Comparison of ENCODE assay signal across 21 mouse cellular contexts in the genomic region with DNA sequence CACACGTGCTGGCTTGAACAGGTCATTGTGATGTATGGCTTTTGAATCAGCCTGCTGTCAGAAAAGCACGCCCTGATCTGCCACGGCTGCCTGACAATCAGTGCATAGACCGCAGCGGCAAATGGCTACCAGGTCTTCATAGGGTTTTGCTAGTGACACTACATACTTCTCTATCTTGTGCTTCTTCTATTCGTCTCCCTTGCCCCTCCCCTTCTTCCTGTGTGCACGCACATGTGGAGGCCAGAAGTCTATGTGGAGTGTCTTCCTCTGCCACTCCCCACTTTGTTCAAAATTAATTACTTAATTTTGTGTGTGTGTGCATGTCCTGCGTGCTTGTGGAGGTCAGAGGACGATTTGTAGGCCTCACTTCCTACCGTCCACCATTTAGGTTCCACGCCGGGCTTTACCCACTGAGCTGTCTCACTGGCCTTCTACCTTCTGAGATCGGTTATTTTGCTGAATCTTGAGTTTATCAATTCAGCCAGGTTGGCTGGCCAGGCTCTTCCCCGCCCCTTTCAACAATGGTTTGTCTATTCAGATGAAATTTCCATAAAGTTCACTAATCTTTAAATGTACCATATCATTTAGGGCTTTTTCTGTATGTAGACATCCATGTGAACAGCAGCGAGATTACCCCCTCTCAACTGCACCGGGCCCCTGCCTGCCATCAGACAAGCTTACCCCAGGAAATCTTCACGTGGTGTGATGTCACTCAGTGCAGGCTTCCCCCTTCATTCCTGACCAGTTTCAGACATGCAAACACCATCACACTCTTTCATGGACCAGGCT. TPM values are rescaled to one million over a fixed set of nuclear protein-coding genes. Genes with fewer than 3 reads are reported as not detected.
DNase-seq lines count a peak whose midpoint lies in the region; ATAC-seq and TF ChIP-seq lines count a peak whose summit lies in the region.
"Had no signal": no experiment of that assay in that cellular context is flagged by ENCODE, and none has a peak within 500 bp of the region (broad histone marks: within the 10 kb centered on the region; RNA-seq: fewer than 3 reads in every experiment).

No protein-coding gene starts in this region.

- no peaks in the 10 kb centered on the region for H3K9me3 ChIP-seq in hindbrain, embryonic 15.5 days
- H3K9me3 ChIP-seq in hindbrain, embryonic 11.5 days (ENCODE audit: control insufficient read depth, low read length), result no peaks in the 10 kb centered on the region
- H3K9me3 ChIP-seq in CH12.LX (replicated peaks; ENCODE audit: low read length), result no peaks in the 10 kb centered on the region
- H3K9me3 ChIP-seq in liver, embryonic 15.5 days (replicated peaks), result no peaks in the 10 kb centered on the region
- H3K9me3 ChIP-seq: embryonic facial prominence, embryonic 12.5 days; forebrain, embryonic 13.5 days; heart, embryonic 10.5 days had no signal

- no peaks in the 10 kb centered on the region for H3K79me2 ChIP-seq in CH12.LX (replicated peaks; ENCODE audit: control insufficient read depth, extremely low read depth, insufficient read depth, poor library complexity, severe bottlenecking)

- H3K36me3 ChIP-seq in hindbrain, embryonic 15.5 days, result no peaks in the 10 kb centered on the region
- H3K36me3 ChIP-seq in hindbrain, embryonic 11.5 days (ENCODE audit: control insufficient read depth, insufficient read depth, low read length), result no peaks in the 10 kb centered on the region
- H3K36me3 ChIP-seq in CH12.LX (replicated peaks in 1 of 2; ENCODE audit: control insufficient read depth in 1 of 2, insufficient read depth in 1 of 2, low read length in 1 of 2), result no peaks in the 10 kb centered on the region
- H3K36me3 ChIP-seq in liver, embryonic 15.5 days (replicated peaks), result no peaks in the 10 kb centered on the region
- H3K36me3 ChIP-seq: embryonic facial prominence, embryonic 12.5 days; heart, embryonic 10.5 days had no signal

- WGBS in hindbrain, embryonic 15.5 days, result 63% methylated on average over 17 of the region's 17 CpGs
- 76% methylated on average over 17 of the region's 17 CpGs for WGBS in hindbrain, embryonic 11.5 days
- WGBS in liver, embryonic 15.5 days (ENCODE audit: insufficient replicate concordance), result 53% methylated on average over 17 of the region's 17 CpGs
- 70% methylated on average over 17 of the region's 17 CpGs for WGBS in lung, adult 2 months

- DNase-seq in hindbrain, embryonic 11.5 days (ENCODE audit: low spot score), result no peak
- DNase-seq in CH12.LX (ENCODE audit: extremely low read depth) (no peak), MEL-GATA-1-ER (ENCODE audit: extremely low read depth, low read depth) (peak; percentile 79)
- DNase-seq in lung, adult 2 months, result no peak
- no peak for DNase-seq in right cerebral cortex, postnatal 14 days
- DNase-seq: adrenal gland, postnatal 10 days; cerebellum, adult 11-12 months; cerebellum, adult 9-10 months; cerebellum, postnatal 25 days; forebrain, postnatal 0 days; gastrocnemius, postnatal 36 days; heart, adult 11 months; heart, postnatal 10 days; heart, postnatal 4 days had no signal

- no peak for TF ChIP-seq EP300 in CH12.LX (IDR thresholded peaks at IDR 0.05; ENCODE audit: low read length)

- no peak for TF ChIP-seq CTCF in CH12.LX (conservative IDR thresholded peaks at IDR 0.05 in 1 of 2, IDR thresholded peaks at IDR 0.05 in 1 of 2; ENCODE audit: low read depth in 2 of 2, low read length in 2 of 2)
- TF ChIP-seq CTCF in lung, adult 2 months (IDR thresholded peaks at IDR 0.05; ENCODE audit: insufficient read depth, low read length), result no peak

- H3K27me3 ChIP-seq in hindbrain, embryonic 15.5 days, result no peaks in the 10 kb centered on the region
- H3K27me3 ChIP-seq in hindbrain, embryonic 11.5 days (ENCODE audit: control insufficient read depth, insufficient read depth, low read length), result no peaks in the 10 kb centered on the region
- H3K27me3 ChIP-seq in CH12.LX (replicated peaks), result no peaks in the 10 kb centered on the region
- peaks cover 9% of the 10 kb centered on the region for H3K27me3 ChIP-seq in liver, embryonic 15.5 days
- H3K27me3 ChIP-seq: embryonic facial prominence, embryonic 12.5 days; forebrain, embryonic 13.5 days had no signal

- H3K4me1 ChIP-seq in hindbrain, embryonic 15.5 days (replicated peaks), result peaks cover 9% of the 10 kb centered on the region
- no peaks in the 10 kb centered on the region; the same call in 1 of the 2 replicates for H3K4me1 ChIP-seq in hindbrain, embryonic 11.5 days (replicated peaks; ENCODE audit: control insufficient read depth, insufficient read depth, low read length)
- peaks cover 0 to 38% of the 10 kb centered on the region in 2 experiments; a peak in 2 of 4 replicates for H3K4me1 ChIP-seq in CH12.LX (ENCODE audit: control insufficient read depth in 1 of 2, insufficient read depth in 2 of 2)
- H3K4me1 ChIP-seq in liver, embryonic 15.5 days (replicated peaks), result peaks cover 20% of the 10 kb centered on the region
- no peaks in the 10 kb centered on the region for H3K4me1 ChIP-seq in lung, adult 2 months (ENCODE audit: control insufficient read depth, insufficient read depth, low read length)
- H3K4me1 ChIP-seq: embryonic facial prominence, embryonic 12.5 days; heart, embryonic 10.5 days had no signal

- H3K4me3 ChIP-seq in hindbrain, embryonic 15.5 days, result no peak overlapping the region
- no peak overlapping the region for H3K4me3 ChIP-seq in hindbrain, embryonic 11.5 days (ENCODE audit: low read depth, low read length)
- peak overlapping the region in 2 of 3 experiments; percentile 26 to 37 for H3K4me3 ChIP-seq in CH12.LX (replicated peaks in 1 of 3; ENCODE audit: low read depth in 2 of 3, low read length in 2 of 3, poor library complexity in 1 of 3)
- H3K4me3 ChIP-seq in liver, embryonic 15.5 days (replicated peaks), result no peak overlapping the region
- no peak overlapping the region for H3K4me3 ChIP-seq in lung, adult 2 months (replicated peaks; ENCODE audit: extremely low read depth, low read depth, low read length)
- H3K4me3 ChIP-seq: embryonic facial prominence, embryonic 12.5 days; forebrain, embryonic 13.5 days; heart, embryonic 10.5 days had no signal

- no peak overlapping the region for H3K9ac ChIP-seq in hindbrain, embryonic 15.5 days
- H3K9ac ChIP-seq in hindbrain, embryonic 11.5 days (ENCODE audit: low read depth, low read length), result no peak overlapping the region
- no peak overlapping the region for H3K9ac ChIP-seq in CH12.LX (ENCODE audit: insufficient read depth, low read depth)
- no peak overlapping the region for H3K9ac ChIP-seq in liver, embryonic 15.5 days
- H3K9ac ChIP-seq: embryonic facial prominence, embryonic 12.5 days; forebrain, embryonic 13.5 days; forebrain, postnatal 0 days had no signal

- TF ChIP-seq RAD21 in CH12.LX (IDR thresholded peaks at IDR 0.05; ENCODE audit: low read depth, low read length), result no peak

- H3K4me2 ChIP-seq in hindbrain, embryonic 15.5 days, result no peak overlapping the region
- no peak overlapping the region for H3K4me2 ChIP-seq in hindbrain, embryonic 11.5 days (replicated peaks; ENCODE audit: low read depth, low read length)
- peak overlapping the region; percentile 67 for H3K4me2 ChIP-seq in CH12.LX (ENCODE audit: insufficient read depth, low read depth, poor library complexity, severe bottlenecking)
- peak overlapping the region; percentile 33 for H3K4me2 ChIP-seq in liver, embryonic 15.5 days
- H3K4me2 ChIP-seq: embryonic facial prominence, embryonic 12.5 days; forebrain, embryonic 13.5 days had no signal

- TF ChIP-seq POLR2A in CH12.LX (IDR thresholded peaks at IDR 0.05; ENCODE audit: low read depth, low read length), result no peak
- TF ChIP-seq POLR2A in lung, adult 2 months (IDR thresholded peaks at IDR 0.05; ENCODE audit: borderline replicate concordance, extremely low read depth, low read depth, low read length), result no peak

- in situ Hi-C loops in CH12.LX (cut with MboI; ENCODE audit: low pct_ligation_motif_present, low pct_unique_long_range_greater_than_20kb, low sequenced_read_pairs), result no loop called here

- 0 out of 2 replicates have a peak, but pooled peaks have one; percentile 30 for ATAC-seq in hindbrain, embryonic 15.5 days (ENCODE audit: low FRiP score, low read depth)
- ATAC-seq in hindbrain, embryonic 11.5 days (ENCODE audit: low FRiP score), result no peak
- no peak for ATAC-seq in liver, embryonic 15.5 days (ENCODE audit: insufficient read depth)
- ATAC-seq: forebrain, embryonic 13.5 days; forebrain, postnatal 0 days; hindbrain, embryonic 16.5 days; inflammation-experienced regulatory T-cells, adult 6 months had no signal

- dilution Hi-C loops in CH12.LX (cut with MboI; ENCODE audit: extremely low pct_ligation_motif_present, extremely low pct_unique_long_range_greater_than_20kb, low sequenced_read_pairs), result no loop called here

- no peak overlapping the region for H3K27ac ChIP-seq in hindbrain, embryonic 15.5 days (replicated peaks)
- H3K27ac ChIP-seq in hindbrain, embryonic 11.5 days (ENCODE audit: low read depth, low read length), result no peak overlapping the region
- H3K27ac ChIP-seq in CH12.LX (ENCODE audit: insufficient read depth, low read depth), result no peak overlapping the region
- H3K27ac ChIP-seq in liver, embryonic 15.5 days (replicated peaks), result no peak overlapping the region
- H3K27ac ChIP-seq: embryonic facial prominence, embryonic 12.5 days; forebrain, embryonic 13.5 days; heart, embryonic 10.5 days had no signal

TF ChIP-seq in CH12.LX, 34 proteins besides CTCF, POLR2A, EP300 and RAD21 (continues in another document):
- TF ChIP-seq CHD1 (IDR thresholded peaks at IDR 0.05; ENCODE audit: low read depth, low read length) (no peak), MAX (IDR thresholded peaks at IDR 0.05; ENCODE audit: low read length) (no peak), ZC3H11A (IDR thresholded peaks at IDR 0.05; ENCODE audit: low read depth, low read length) (no peak), TCF12 (IDR thresholded peaks at IDR 0.05; ENCODE audit: low read depth, low read length) (no peak), JUND (conservative IDR thresholded peaks at IDR 0.05; ENCODE audit: low read depth, low read length) (no peak)

RNA-seq across cellular contexts. Expression of a gene that starts 17.7 kb away (rescaled TPM):
- polyA plus RNA-seq in hindbrain, embryonic 15.5 days (2015; fragmentation: Nextera tagmentation; extraction: Ambion mirVana), result 61.7 and 68.4 TPM in 2 replicates
- polyA plus RNA-seq in hindbrain, embryonic 11.5 days (2014; fragmentation: Nextera tagmentation; extraction: Ambion mirVana), result 3.9 and 5.0 TPM in 2 replicates
- total RNA-seq in CH12.LX (2012; rRNA removed), result 0.08 TPM in 2 replicates
- 0.07 and 0.18 TPM in 2 replicates for total RNA-seq in CH12.LX (2014; rRNA removed)
- polyA plus RNA-seq in CH12.LX (2012; ENCODE audit: insufficient read length, low read depth), result 0.14 and 0.19 TPM in 2 replicates
- 0.05 TPM in 1 of 2 replicates, not detected in the other for polyA plus RNA-seq in liver, embryonic 15.5 days (2015; fragmentation: Nextera tagmentation; extraction: Ambion mirVana)
- 0.08 and 0.30 TPM in 2 replicates for polyA plus RNA-seq in lung, adult 2 months (2012; rRNA removed)
- polyA plus RNA-seq: inflammation-experienced regulatory T-cells, adult 6 months had no signal

RNA-seq across cellular contexts. Expression of a gene that starts 27.6 kb away (rescaled TPM):
- 3.2 and 4.0 TPM in 2 replicates for polyA plus RNA-seq in hindbrain, embryonic 15.5 days (2015; fragmentation: Nextera tagmentation; extraction: Ambion mirVana)
- 0.80 and 0.85 TPM in 2 replicates for polyA plus RNA-seq in hindbrain, embryonic 11.5 days (2014; fragmentation: Nextera tagmentation; extraction: Ambion mirVana)
- not detected in 2 replicates for total RNA-seq in CH12.LX (2012; rRNA removed)
- not detected in 2 replicates for total RNA-seq in CH12.LX (2014; rRNA removed)
- not detected in 2 replicates for polyA plus RNA-seq in CH12.LX (2012; ENCODE audit: insufficient read length, low read depth)
- polyA plus RNA-seq in liver, embryonic 15.5 days (2015; fragmentation: Nextera tagmentation; extraction: Ambion mirVana), result 0.12 TPM in 1 of 2 replicates, not detected in the other
- polyA plus RNA-seq in lung, adult 2 months (2012; rRNA removed), result 4.9 and 9.4 TPM in 2 replicates
- polyA plus RNA-seq: forebrain, embryonic 13.5 days; inflammation-experienced regulatory T-cells, adult 6 months had no signal

Comparison
In these comparisons a context has a peak if more than half of its experiments do, and no peak if none do; other contexts are left out.
1. RNA of a gene that starts 17.7 kb away (polyA plus RNA-seq): 61.7 to 68.4 TPM in hindbrain, embryonic 15.5 days; 3.9 to 5.0 TPM in hindbrain, embryonic 11.5 days, 0.08 to 0.30 TPM in lung, adult 2 months, 0.14 to 0.19 TPM in CH12.LX and 0.05 TPM in liver, embryonic 15.5 days; every median in the first group is over 10 times any median in the second.
2. H3K4me2 ChIP-seq: peak in CH12.LX (single experiment) and liver, embryonic 15.5 days (single experiment); none in hindbrain, embryonic 15.5 days (single experiment) and hindbrain, embryonic 11.5 days (single experiment).
3. H3K4me3 ChIP-seq: peak in CH12.LX (2 of 3); none in hindbrain, embryonic 15.5 days (single experiment), hindbrain, embryonic 11.5 days (single experiment), liver, embryonic 15.5 days (single experiment) and lung, adult 2 months (single experiment).